Mouse (Mus musculus) erythroblast, embryonic 14.5 days (primary cell): Measurements from ENCODE around the gene Klhl29.

ENCODE experiments used
- GATA1 ChIP-seq: IDR thresholded peaks from 2 replicates; pipeline ENCODE4 v1.6.1; 2012; ENCODE audit warnings: low read length, inconsistent platforms, mixed read lengths
- TAL1 ChIP-seq: IDR thresholded peaks from 3 replicates; pipeline ENCODE4 v1.6.1; 2012; ENCODE audit warnings: low read length, inconsistent platforms, mixed read lengths

GRCm38 (mm10) chr12:5226676-5227654, 148.5 kb downstream of the Klhl29 start:
- TF ChIP-seq TAL1 (no peak), GATA1 (no peak)
